12 mouse cellular contexts compared by ENCODE assay signal in genomic region chr11:88622496-88622895, GRCm38 (mm10).
DNase-seq lines count a peak whose midpoint lies in the region; ATAC-seq lines count a peak whose summit lies in the region.
"Had no signal": no experiment of that assay in that cellular context is flagged by ENCODE, and none has a peak within 500 bp of the region (broad histone marks: within the 10 kb centered on the region; RNA-seq: fewer than 3 reads in every experiment).

No protein-coding gene starts in this region.

- H3K4me2 ChIP-seq in kidney, embryonic 15.5 days = no peak overlapping the region
- H3K4me2 ChIP-seq in midbrain, embryonic 11.5 days = no peak overlapping the region
- H3K4me2 ChIP-seq: midbrain, embryonic 15.5 days; neural tube, embryonic 13.5 days had no signal

- no peak for DNase-seq in heart, embryonic 10.5 days (ENCODE audit: low spot score)
- DNase-seq in heart, adult 8-10 months (ENCODE audit: low spot score) = no peak
- no peak for DNase-seq in kidney, postnatal 14 days
- no peak for DNase-seq in midbrain, embryonic 10.5 days (ENCODE audit: low spot score)
- DNase-seq in midbrain, embryonic 11.5 days (ENCODE audit: low spot score, missing footprints) = no peak
- peak; percentile 46 for DNase-seq in naive thymus-derived CD4-positive, alpha-beta T cell, adult 2 months (ENCODE audit: low read depth)
- DNase-seq: adrenal gland, postnatal 10 days; cerebellum, postnatal 25 days had no signal

- no peaks in the 10 kb centered on the region for H3K27me3 ChIP-seq in heart, embryonic 10.5 days (ENCODE audit: insufficient read depth, poor library complexity, severe bottlenecking)
- H3K27me3 ChIP-seq in kidney, embryonic 15.5 days = no peaks in the 10 kb centered on the region
- no peaks in the 10 kb centered on the region for H3K27me3 ChIP-seq in midbrain, embryonic 10.5 days (ENCODE audit: low read depth, poor library complexity, severe bottlenecking)
- no peaks in the 10 kb centered on the region for H3K27me3 ChIP-seq in midbrain, embryonic 11.5 days (ENCODE audit: control insufficient read depth, insufficient read depth, low read length)
- H3K27me3 ChIP-seq: midbrain, embryonic 15.5 days; neural tube, embryonic 13.5 days had no signal

- H3K27ac ChIP-seq in heart, embryonic 10.5 days = peak overlapping the region; percentile 80
- H3K27ac ChIP-seq in kidney, embryonic 15.5 days = peak overlapping the region; percentile 81
- H3K27ac ChIP-seq in midbrain, embryonic 10.5 days (replicated peaks) = 0 out of 2 replicates have a peak overlapping the region, but pooled peaks have one; percentile 38
- no peak overlapping the region; the same call in 1 of the 2 replicates for H3K27ac ChIP-seq in midbrain, embryonic 11.5 days (ENCODE audit: low read depth, low read length)
- H3K27ac ChIP-seq: liver, embryonic 14.5 days; midbrain, embryonic 15.5 days had no signal

- no peak overlapping the region for H3K9ac ChIP-seq in kidney, embryonic 15.5 days
- no peak overlapping the region; the same call in 1 of the 2 replicates for H3K9ac ChIP-seq in midbrain, embryonic 11.5 days (ENCODE audit: low read length)
- H3K9ac ChIP-seq: liver, embryonic 14.5 days; midbrain, embryonic 15.5 days had no signal

- H3K4me3 ChIP-seq in heart, embryonic 10.5 days = no peak overlapping the region
- H3K4me3 ChIP-seq in kidney, embryonic 15.5 days (replicated peaks) = no peak overlapping the region
- no peak overlapping the region for H3K4me3 ChIP-seq in midbrain, embryonic 10.5 days
- H3K4me3 ChIP-seq in midbrain, embryonic 11.5 days (ENCODE audit: low read depth, low read length) = no peak overlapping the region
- H3K4me3 ChIP-seq: midbrain, embryonic 15.5 days; neural tube, embryonic 13.5 days had no signal

- whole genome bisulfite sequencing in heart, embryonic 10.5 days = 36% methylated on average over 6 of the region's 6 CpGs
- WGBS in kidney, embryonic 15.5 days = 33% methylated on average over 6 of the region's 6 CpGs
- WGBS in midbrain, embryonic 10.5 days = 65% methylated on average over 6 of the region's 6 CpGs
- 69% methylated on average over 6 of the region's 6 CpGs for WGBS in midbrain, embryonic 11.5 days

- H3K9me3 ChIP-seq in heart, embryonic 10.5 days = no peaks in the 10 kb centered on the region
- H3K9me3 ChIP-seq in kidney, embryonic 15.5 days (replicated peaks) = no peaks in the 10 kb centered on the region
- no peaks in the 10 kb centered on the region for H3K9me3 ChIP-seq in midbrain, embryonic 10.5 days (replicated peaks)
- no peaks in the 10 kb centered on the region for H3K9me3 ChIP-seq in midbrain, embryonic 11.5 days (ENCODE audit: control insufficient read depth, low read length)
- H3K9me3 ChIP-seq: midbrain, embryonic 15.5 days; neural tube, embryonic 13.5 days had no signal

- ATAC-seq in kidney, embryonic 15.5 days (replicated peaks; ENCODE audit: low FRiP score) = no peak
- ATAC-seq in midbrain, embryonic 11.5 days (ENCODE audit: low FRiP score) = no peak
- ATAC-seq: midbrain, embryonic 15.5 days had no signal

- peaks cover 8% of the 10 kb centered on the region; the same call in 1 of the 2 replicates for H3K36me3 ChIP-seq in heart, embryonic 10.5 days
- no peaks in the 10 kb centered on the region for H3K36me3 ChIP-seq in kidney, embryonic 15.5 days
- H3K36me3 ChIP-seq in midbrain, embryonic 10.5 days = peaks cover 48% of the 10 kb centered on the region
- H3K36me3 ChIP-seq in midbrain, embryonic 11.5 days (ENCODE audit: control insufficient read depth, insufficient read depth, low read length) = 0 out of 2 replicates have a peak, but pooled peaks cover 2% of the 10 kb centered on the region
- H3K36me3 ChIP-seq: midbrain, embryonic 15.5 days; neural tube, embryonic 13.5 days had no signal

- peaks cover 96% of the 10 kb centered on the region for H3K4me1 ChIP-seq in heart, embryonic 10.5 days
- H3K4me1 ChIP-seq in kidney, embryonic 15.5 days = peaks cover 98% of the 10 kb centered on the region
- peaks cover 97% of the 10 kb centered on the region for H3K4me1 ChIP-seq in midbrain, embryonic 10.5 days
- H3K4me1 ChIP-seq in midbrain, embryonic 11.5 days (ENCODE audit: control insufficient read depth, insufficient read depth, low read length) = peaks cover 63% of the 10 kb centered on the region
